Mouse (Mus musculus) heart, embryonic 12.5 days (tissue): Measurements from ENCODE around the gene Kcnd2. TPM values are rescaled to one million over a fixed set of nuclear protein-coding genes. Genes with fewer than 3 reads are reported as not detected.
"Not testable (repeated sequence)": the region's sequence is repeated elsewhere in the genome, so short reads cannot be mapped to it uniquely, and the experiment has no call there.

ENCODE experiments used
- ATAC-seq: fragments of 200-750 bp; cut with Nextera tagmentation; 2 replicates; pipeline ENCODE4 v1.8.0; 2017; ENCODE audit warnings: moderate TSS enrichment, moderate library complexity; ENCODE audit not compliant: insufficient number of reproducible peaks, low FRiP score
- H3K27ac ChIP-seq: fragments of 300-500 bp; sonication (generic); 2 replicates; pipeline ENCODE4 v1.5.1; 2016; ENCODE audit warnings: mild to moderate bottlenecking, moderate library complexity; ENCODE audit not compliant: poor library complexity, severe bottlenecking
- H3K27me3 ChIP-seq: fragments of 300-500 bp; sonication (generic); replicated peaks from 2 replicates; pipeline ENCODE4 v1.6.1; 2016; ENCODE audit warnings: mild to moderate bottlenecking, moderate library complexity
- H3K36me3 ChIP-seq: fragments of 300-500 bp; sonication (generic); 2 replicates; pipeline ENCODE4 v1.6.1; 2016; ENCODE audit warnings: mild to moderate bottlenecking, moderate library complexity
- H3K4me1 ChIP-seq: fragments of 300-500 bp; sonication (generic); replicated peaks from 2 replicates; pipeline ENCODE4 v1.6.1; 2016; ENCODE audit warnings: mild to moderate bottlenecking
- H3K4me2 ChIP-seq: fragments of 300-500 bp; sonication (generic); 2 replicates; pipeline ENCODE4 v1.6.1; 2016; ENCODE audit warnings: mild to moderate bottlenecking, moderate library complexity
- H3K4me3 ChIP-seq: fragments of 300-500 bp; sonication (generic); 2 replicates; pipeline ENCODE4 v1.5.1; 2016; ENCODE audit warnings: mild to moderate bottlenecking
- H3K9ac ChIP-seq: fragments of 300-500 bp; sonication (generic); 2 replicates; pipeline ENCODE4 v1.6.1; 2016; ENCODE audit warnings: mild to moderate bottlenecking, moderate library complexity
- H3K9me3 ChIP-seq: fragments of 300-500 bp; sonication (generic); replicated peaks from 2 replicates; pipeline ENCODE4 v1.6.1; 2016; ENCODE audit warnings: mild to moderate bottlenecking, moderate library complexity
- WGBS: fragments of 180-500 bp; shearing (Covaris S2); methylation state at CpG from one replicate; pipeline ENCODE4 v1.1.7; 2016; 5-methylcytosine and 5-hydroxymethylcytosine counted together
- polyA plus RNA-seq: library from polyadenylated mRNA; unstranded; fragments of >200 nt; fragmentation: Nextera tagmentation; extraction: Ambion mirVana; gene quantifications from 2 replicates; pipeline ENCODE4 v1.2.1, GENCODE M21; 2016

Kcnd2 gene
- polyA plus RNA-seq, 1 experiment from 2014 or later: 2.2 TPM

DNA sequence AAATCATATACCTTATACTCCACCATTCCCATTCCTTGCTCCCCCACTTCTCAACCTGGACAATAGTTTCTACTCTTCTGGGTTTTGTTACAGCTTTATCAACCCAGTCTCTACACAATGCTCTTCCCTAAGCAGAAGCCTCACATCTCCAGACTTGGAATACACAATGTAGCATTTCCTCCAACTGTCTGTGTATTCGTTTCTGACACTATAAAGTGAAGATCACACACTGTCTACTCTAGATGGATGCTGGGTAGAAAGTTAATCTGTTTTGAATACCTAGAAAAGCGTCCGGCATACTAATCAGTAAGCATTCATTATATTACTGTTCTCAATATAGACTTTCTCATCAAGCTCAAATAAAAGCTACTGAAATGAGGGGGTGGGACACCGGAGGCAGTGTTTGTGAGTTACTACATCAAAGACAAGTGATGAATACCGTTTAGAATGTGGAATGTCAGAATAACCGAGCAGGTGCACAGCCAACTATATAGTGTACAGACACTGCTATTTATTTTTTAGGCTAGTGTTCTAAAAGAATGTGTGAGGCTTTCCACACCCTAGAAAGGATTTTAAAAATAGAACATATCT is 62.1 kb downstream of the Kcnd2 start:
- H3K27me3 ChIP-seq: no peaks in the 10 kb centered on the region
- no peak overlapping the region for H3K27ac ChIP-seq
- H3K4me2 ChIP-seq: no peak overlapping the region
- no peak overlapping the region for H3K4me3 ChIP-seq
- no peaks in the 10 kb centered on the region for H3K36me3 ChIP-seq
- no peak for ATAC-seq
- H3K9ac ChIP-seq: no peak overlapping the region
- H3K9me3 ChIP-seq: no peaks in the 10 kb centered on the region
- H3K4me1 ChIP-seq: no peaks in the 10 kb centered on the region
- 60% methylated on average over 6 of the region's 6 CpGs for WGBS

- Histone ChIP-seq H3K36me3 (no peaks in the 10 kb centered on the region), H3K27ac (no peak overlapping the region), H3K27me3 (no peaks in the 10 kb centered on the region), H3K9me3 (no peaks in the 10 kb centered on the region), H3K4me2 (no peak overlapping the region), H3K4me3 (no peak overlapping the region), H3K4me1 (no peaks in the 10 kb centered on the region), H3K9ac (no peak overlapping the region)
- no peak for ATAC-seq
- 78% methylated on average over 4 of the region's 4 CpGs for WGBS
Observed at GRCm38 (mm10) chr6:21304943-21305342, 89.6 kb downstream of the Kcnd2 start.

GRCm38 (mm10) chr6:21310159-21310558 is 94.9 kb downstream of the Kcnd2 start:
- no peak overlapping the region for H3K27ac ChIP-seq
- H3K4me2 ChIP-seq: no peak overlapping the region
- H3K9me3 ChIP-seq: no peaks in the 10 kb centered on the region
- 65% methylated on average over 3 of the region's 3 CpGs for WGBS
- peaks cover 3% of the 10 kb centered on the region; the same call in 1 of the 2 replicates for H3K4me1 ChIP-seq
- no peak for ATAC-seq
- no peak overlapping the region for H3K9ac ChIP-seq
- no peaks in the 10 kb centered on the region for H3K36me3 ChIP-seq
- no peak overlapping the region for H3K4me3 ChIP-seq
- H3K27me3 ChIP-seq: no peaks in the 10 kb centered on the region

- whole genome bisulfite sequencing: 84% methylated on average over 6 of the region's 6 CpGs
Observed at GRCm38 (mm10) chr6:21321407-21321806, 106.1 kb downstream of the Kcnd2 start.

GRCm38 (mm10) chr6:21322211-21322610 is 106.9 kb downstream of the Kcnd2 start:
- no peak overlapping the region for H3K9ac ChIP-seq
- no peaks in the 10 kb centered on the region for H3K9me3 ChIP-seq
- no peak overlapping the region for H3K4me2 ChIP-seq
- 80% methylated on average over 4 of the region's 4 CpGs for WGBS
- no peak for ATAC-seq
- H3K36me3 ChIP-seq: no peaks in the 10 kb centered on the region
- H3K27me3 ChIP-seq: no peaks in the 10 kb centered on the region
- no peak overlapping the region for H3K27ac ChIP-seq
- H3K4me3 ChIP-seq: no peak overlapping the region
- H3K4me1 ChIP-seq: peaks cover 6% of the 10 kb centered on the region; the same call in 1 of the 2 replicates

More at GRCm38 (mm10) chr6:21321407-21321806, 106.1 kb downstream of the Kcnd2 start:
- no peak overlapping the region for H3K9ac ChIP-seq
- no peaks in the 10 kb centered on the region for H3K36me3 ChIP-seq
- H3K27ac ChIP-seq: no peak overlapping the region
- no peak overlapping the region for H3K4me3 ChIP-seq
- ATAC-seq: no peak
- no peaks in the 10 kb centered on the region for H3K4me1 ChIP-seq
- H3K9me3 ChIP-seq: no peaks in the 10 kb centered on the region
- H3K27me3 ChIP-seq: no peaks in the 10 kb centered on the region
- no peak overlapping the region for H3K4me2 ChIP-seq

DNA sequence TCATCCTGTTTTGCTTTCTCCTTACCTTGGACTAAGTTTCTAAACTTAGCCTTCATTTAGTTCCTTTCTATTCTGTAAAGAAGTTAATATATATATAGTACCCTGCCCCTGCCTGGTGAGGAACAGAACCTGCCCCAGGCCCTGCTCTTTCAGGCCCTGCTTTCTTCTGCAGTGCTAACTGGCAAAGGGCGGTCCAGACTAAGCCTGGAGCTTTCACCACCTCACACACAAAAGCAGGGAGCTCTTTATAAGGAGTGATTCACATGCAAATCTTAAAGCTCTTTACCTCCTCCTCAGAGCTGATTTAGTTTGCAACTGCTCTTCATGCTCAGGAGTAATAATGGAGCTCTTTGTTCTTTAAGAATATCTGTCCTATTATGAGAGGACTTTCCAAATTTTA is 109.9 kb downstream of the Kcnd2 start:
- H3K27ac ChIP-seq: no peak overlapping the region
- no peaks in the 10 kb centered on the region for H3K9me3 ChIP-seq
- no peaks in the 10 kb centered on the region for H3K36me3 ChIP-seq
- H3K4me1 ChIP-seq: peaks cover 6% of the 10 kb centered on the region; the same call in 1 of the 2 replicates
- no peak overlapping the region for H3K4me2 ChIP-seq
- H3K9ac ChIP-seq: no peak overlapping the region
- ATAC-seq: no peak
- no peaks in the 10 kb centered on the region for H3K27me3 ChIP-seq
- 20% methylated on average over 1 of the region's 1 CpGs for WGBS
- no peak overlapping the region for H3K4me3 ChIP-seq

- no peaks in the 10 kb centered on the region for H3K36me3 ChIP-seq
- ATAC-seq: no peak
- H3K27ac ChIP-seq: no peak overlapping the region
- 59% methylated on average over 4 of the region's 4 CpGs for WGBS
- no peaks in the 10 kb centered on the region for H3K9me3 ChIP-seq
- peaks cover 6% of the 10 kb centered on the region; the same call in 1 of the 2 replicates for H3K4me1 ChIP-seq
- no peaks in the 10 kb centered on the region for H3K27me3 ChIP-seq
- H3K4me3 ChIP-seq: no peak overlapping the region
- H3K9ac ChIP-seq: no peak overlapping the region
- H3K4me2 ChIP-seq: no peak overlapping the region
Observed at GRCm38 (mm10) chr6:21327081-21327737, 111.9 kb downstream of the Kcnd2 start.

GRCm38 (mm10) chr6:21385298-21385697 is 170.0 kb downstream of the Kcnd2 start:
- H3K9me3 ChIP-seq, H3K4me2 ChIP-seq, H3K4me1 ChIP-seq, H3K4me3 ChIP-seq, H3K27me3 ChIP-seq, H3K36me3 ChIP-seq, H3K9ac ChIP-seq, H3K27ac ChIP-seq, ATAC-seq: not testable (repeated sequence)
- WGBS: 65% methylated on average over 3 of the region's 3 CpGs

GRCm38 (mm10) chr6:21391776-21392175 is 176.5 kb downstream of the Kcnd2 start:
- Histone ChIP-seq H3K4me1 (no peaks in the 10 kb centered on the region; the same call in 1 of the 2 replicates), H3K9ac (no peak overlapping the region), H3K36me3 (no peaks in the 10 kb centered on the region), H3K27me3 (no peaks in the 10 kb centered on the region), H3K9me3 (no peaks in the 10 kb centered on the region), H3K4me3 (no peak overlapping the region), H3K4me2 (no peak overlapping the region), H3K27ac (no peak overlapping the region)
- ATAC-seq: no peak
- WGBS: 85% methylated on average over 4 of the region's 4 CpGs

GRCm38 (mm10) chr6:21413656-21414055 is 198.4 kb downstream of the Kcnd2 start:
- ATAC-seq: no peak
- no peaks in the 10 kb centered on the region for H3K9me3 ChIP-seq
- 87% methylated on average over 3 of the region's 3 CpGs for WGBS

GRCm38 (mm10) chr6:21418246-21418645 is 202.9 kb downstream of the Kcnd2 start:
- Histone ChIP-seq H3K27me3 (no peaks in the 10 kb centered on the region), H3K4me1 (no peaks in the 10 kb centered on the region), H3K4me2 (no peak overlapping the region), H3K27ac (no peak overlapping the region), H3K9ac (no peak overlapping the region), H3K36me3 (no peaks in the 10 kb centered on the region), H3K9me3 (no peaks in the 10 kb centered on the region), H3K4me3 (no peak overlapping the region)
- ATAC-seq: no peak
- WGBS: 61% methylated on average over 6 of the region's 6 CpGs

More at GRCm38 (mm10) chr6:21413656-21414055, 198.4 kb downstream of the Kcnd2 start:
- no peak overlapping the region for H3K9ac ChIP-seq
- H3K27ac ChIP-seq: no peak overlapping the region
- H3K4me2 ChIP-seq: no peak overlapping the region
- no peak overlapping the region for H3K4me3 ChIP-seq
- H3K27me3 ChIP-seq: no peaks in the 10 kb centered on the region
- H3K4me1 ChIP-seq: no peaks in the 10 kb centered on the region
- no peaks in the 10 kb centered on the region for H3K36me3 ChIP-seq
